Mouse (Mus musculus): ENCODE data around the gene Ppard.
"Not testable (repeated sequence)": the region's sequence is repeated elsewhere in the genome, so short reads cannot be mapped to it uniquely, and the experiment has no call there.

The Ppard gene

DNA sequence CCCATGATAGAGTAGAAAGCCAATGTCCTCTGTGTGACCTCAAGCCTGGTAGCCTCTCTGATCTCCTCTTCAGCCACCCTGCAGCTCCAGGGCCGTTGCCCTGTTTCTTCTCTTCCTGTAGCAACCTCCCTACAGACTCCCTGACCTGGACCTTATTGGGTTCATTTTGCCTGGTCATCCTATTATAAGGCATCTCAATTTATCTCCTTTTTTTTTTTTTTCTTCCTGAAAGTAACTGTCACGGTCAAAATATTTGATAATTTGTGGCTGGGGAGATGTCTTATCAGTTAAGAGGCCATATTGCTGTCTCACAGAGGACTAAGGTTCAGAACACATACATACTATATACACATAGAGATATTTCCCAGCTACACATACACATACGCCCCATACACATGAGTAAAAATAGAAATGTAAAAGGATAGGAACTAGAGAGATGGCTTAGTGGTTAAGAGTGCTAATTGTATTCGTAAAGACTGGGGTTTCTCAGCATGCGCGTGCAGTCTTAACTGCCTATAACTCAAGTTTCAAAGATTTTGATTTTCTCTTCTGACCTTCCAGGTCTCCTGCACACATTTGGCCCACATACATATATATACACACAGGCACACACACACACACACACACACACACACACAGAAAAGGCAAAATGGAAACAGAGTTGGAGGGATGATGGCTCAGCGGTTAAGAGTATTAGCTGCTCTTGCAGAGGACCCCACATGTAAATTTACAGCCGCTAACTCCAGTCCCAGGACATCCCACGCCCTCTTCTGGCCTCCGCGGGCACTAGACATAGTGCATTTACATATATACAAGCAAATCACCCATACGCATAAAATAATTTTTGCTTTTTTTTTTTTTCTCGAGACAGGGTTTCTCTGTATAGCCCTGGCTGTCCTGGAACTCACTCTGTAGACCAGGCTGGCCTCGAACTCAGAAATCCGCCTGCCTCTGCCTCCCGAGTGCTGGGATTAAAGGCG lies 80.0 kb downstream of the Ppard start:
- in situ Hi-C loops (cut with MboI; ENCODE audit: low sequenced_read_pairs), result no loop called here

DNA sequence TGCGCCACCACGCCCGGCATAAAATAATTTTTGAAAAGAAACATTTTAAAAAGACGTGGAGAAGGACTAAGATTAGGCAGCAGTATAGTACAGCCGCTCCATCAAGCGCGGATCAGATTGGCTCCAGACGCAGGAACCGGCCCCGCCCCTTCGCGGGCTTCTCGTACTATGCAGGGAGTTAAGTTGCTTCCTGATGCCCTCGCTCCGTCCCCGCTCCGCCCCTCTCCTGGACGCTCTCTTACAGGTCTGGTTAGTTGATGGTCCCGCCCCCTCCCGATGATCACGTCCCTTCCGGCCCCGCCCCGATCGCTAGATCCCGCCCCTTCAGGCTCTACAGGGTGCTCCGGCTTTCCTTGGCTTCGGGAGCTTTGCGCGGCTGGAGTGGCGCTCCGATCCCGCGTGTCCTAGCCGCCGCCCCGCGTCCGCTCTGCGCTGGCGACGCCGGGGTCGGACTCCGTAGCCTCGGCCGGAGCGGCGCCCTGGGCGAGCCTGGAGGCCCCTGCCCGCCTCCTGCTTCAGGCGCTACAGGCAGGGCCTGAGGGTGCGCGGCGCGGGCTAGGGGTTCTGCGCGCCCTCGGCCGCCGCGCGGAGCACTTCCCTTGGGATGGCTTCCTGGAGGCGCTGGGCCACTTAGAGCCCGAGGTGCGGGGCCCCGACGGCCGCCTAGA lies 80.8 kb downstream of the Ppard start, which contains the start of gene Fance:
Gene Fance (plus strand): TSS at position 308 of the 668 bp plus-strand sequence.
- in situ Hi-C loops (cut with MboI; ENCODE audit: low sequenced_read_pairs), result no loop called here

DNA sequence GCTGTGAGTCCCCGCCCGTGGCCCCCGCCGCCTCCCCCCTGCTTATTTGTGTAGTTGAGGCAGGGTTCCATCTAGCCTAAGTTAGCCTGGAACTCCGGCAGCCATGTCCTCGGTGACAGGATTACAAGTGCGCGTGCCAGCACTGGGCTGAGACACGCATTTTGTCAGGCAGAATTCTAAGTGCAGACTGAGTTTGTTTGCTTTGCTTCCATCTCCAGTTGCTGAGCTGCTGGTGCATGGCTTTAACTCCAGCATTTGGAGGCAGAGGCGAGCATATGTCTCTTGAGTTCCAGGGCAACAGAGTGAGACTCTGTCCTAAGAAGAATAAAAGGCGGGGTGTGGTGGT lies 81.4 kb downstream of the Ppard start:
- in situ Hi-C loops (cut with MboI; ENCODE audit: low sequenced_read_pairs), result no loop called here

DNA sequence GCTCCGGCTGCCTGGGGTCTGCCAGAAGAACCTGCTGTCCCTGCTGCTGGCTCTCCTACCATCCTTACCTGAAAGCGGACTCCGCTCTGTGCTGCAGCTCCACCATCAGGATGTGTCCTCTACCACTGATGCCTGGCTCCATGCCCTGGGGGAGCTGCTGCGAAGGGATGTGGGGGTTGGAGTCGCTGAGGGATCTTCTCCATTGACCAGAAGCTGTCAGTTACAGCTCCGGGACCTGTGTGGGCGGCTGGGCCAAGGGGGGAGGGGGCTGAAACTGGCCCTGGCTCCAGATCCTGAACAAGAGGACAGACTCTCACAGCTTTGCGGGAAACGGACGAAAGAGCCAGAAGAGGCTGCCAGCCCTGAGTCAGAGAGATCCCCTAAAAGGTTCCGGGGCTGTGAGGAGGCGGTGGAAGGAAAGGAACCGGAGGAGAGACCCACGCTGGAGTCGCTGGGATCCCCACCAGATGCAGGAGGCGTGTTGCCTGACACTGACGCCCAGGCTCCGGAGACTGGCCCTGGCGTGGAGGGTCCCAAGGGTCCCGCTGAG lies 83.2 kb downstream of the Ppard start:
- in situ Hi-C loops (cut with MboI; ENCODE audit: low sequenced_read_pairs), result no loop called here

DNA sequence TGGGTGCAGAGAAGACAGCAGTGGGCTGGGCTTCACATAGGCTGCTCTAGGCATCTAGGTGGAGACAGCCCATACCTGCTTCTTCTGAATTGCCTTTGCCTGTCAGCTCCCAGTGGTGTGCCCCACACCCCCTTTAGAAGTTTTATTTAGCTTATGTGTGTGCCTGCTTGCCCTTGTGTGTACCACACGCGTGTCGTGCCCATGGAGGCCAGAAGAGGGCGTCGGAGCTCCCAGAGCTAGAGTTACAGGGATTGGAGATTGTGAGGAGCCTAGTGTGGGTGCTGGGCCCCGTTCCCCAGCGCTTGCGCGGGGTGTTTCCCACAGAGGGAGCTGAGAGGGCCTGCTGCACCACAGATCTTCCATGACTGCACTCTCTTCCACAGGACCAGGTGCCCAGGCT lies 84.0 kb downstream of the Ppard start:
- in situ Hi-C loops (cut with MboI; ENCODE audit: low sequenced_read_pairs), result no loop called here

DNA sequence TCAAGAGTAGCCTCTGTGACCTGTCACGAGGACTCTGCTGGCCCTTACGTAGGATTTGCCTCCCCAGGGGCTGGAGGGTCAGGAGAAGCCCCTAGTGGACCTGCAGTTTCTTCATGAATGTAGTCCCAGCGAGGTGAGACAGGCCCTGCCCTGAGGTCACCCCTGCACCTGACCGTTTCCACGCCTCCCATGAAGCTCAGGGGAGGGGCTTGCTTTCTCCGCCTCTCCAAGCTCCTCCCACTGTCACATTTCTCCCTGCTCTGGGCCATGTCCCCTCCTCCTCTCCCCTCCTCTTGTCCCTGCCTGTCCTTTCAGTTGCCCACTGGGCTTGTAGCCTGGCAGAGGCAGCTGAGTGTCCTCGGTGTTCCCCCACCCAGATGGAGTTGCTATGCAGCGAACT lies 84.6 kb downstream of the Ppard start:
- in situ Hi-C loops (cut with MboI; ENCODE audit: low sequenced_read_pairs), result no loop called here

DNA sequence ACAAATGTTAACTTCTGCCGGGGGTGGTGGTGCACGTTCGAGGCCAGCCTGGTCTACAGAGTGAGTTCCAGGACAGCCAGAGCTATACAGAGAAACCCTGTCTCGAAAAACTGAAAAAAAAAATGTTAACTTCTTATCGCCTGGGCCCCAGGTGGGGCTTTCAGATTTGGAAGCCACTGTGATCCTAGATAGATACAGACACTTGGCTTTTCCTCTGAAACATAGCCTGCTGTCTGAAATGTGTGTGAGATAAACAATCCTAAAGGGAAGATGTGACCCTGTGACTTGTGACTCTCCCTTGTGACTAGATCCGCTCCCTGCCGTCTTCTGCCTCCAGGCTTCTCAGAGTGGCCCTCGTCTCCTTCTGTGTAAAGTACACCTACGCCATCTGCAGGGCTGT lies 85.2 kb downstream of the Ppard start:
- in situ Hi-C loops (cut with MboI; ENCODE audit: low sequenced_read_pairs), result no loop called here

DNA sequence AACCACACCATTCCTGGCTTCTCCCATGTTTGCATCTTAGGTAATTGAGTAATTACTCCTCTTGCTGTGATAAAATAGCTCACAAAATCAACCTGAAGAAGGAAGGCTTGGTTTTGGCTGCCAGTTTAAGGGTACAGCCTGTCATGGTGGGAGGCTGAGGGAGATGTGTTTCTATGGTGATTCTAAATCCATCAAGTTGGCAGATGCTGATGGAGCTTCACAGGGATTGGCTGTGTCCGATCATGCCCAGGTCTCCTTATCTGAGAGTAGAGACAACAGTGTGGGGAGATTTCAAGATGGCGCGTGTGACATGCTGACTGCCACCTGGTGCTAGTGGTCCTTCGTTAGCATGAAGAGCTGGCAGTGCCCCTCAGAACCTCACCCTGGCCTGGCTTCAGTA lies 89.2 kb downstream of the Ppard start:
- in situ Hi-C loops (cut with MboI; ENCODE audit: low sequenced_read_pairs), result no loop called here

DNA sequence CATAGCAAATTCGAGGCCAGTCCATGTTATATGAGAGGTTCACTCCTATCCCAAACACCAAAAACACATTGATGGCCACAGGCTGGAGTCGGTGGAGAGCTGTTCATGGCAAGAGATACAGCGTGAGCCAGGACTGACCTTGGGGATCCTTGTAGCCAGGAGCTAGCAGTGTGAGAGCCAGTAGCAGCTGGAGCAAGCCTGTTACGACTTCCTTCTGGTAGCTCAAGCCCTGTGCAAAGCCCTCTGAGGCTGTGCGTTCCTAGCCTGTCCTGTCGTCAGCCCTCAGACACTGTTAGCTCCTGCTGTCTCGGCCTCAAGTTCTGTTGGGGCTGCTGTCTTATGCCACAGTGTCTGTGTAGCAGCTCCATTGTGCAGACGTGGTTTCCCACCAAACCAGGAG lies 91.3 kb downstream of the Ppard start:
- in situ Hi-C loops (cut with MboI; ENCODE audit: low sequenced_read_pairs), result no loop called here

DNA sequence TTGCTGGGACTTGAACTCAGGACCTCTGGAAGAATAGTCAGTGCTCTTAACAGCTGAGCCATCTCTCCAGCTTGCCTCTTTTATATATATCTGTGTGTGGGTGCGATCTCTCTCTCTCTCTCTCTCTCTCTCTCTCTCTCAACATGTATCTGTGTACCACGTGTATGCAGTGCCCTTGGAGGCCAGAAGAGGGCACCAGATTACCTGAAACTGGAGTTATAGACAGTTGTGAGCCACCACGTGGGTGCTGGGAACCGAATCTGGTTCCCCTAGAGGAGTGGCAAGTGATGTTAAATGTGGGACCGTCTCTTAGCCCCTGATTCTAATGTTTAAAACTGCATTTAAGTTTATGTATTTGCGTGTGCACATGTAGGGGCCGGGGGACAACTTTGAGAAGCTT lies 91.9 kb downstream of the Ppard start:
- in situ Hi-C loops (cut with MboI; ENCODE audit: low sequenced_read_pairs), result not testable (repeated sequence)

DNA sequence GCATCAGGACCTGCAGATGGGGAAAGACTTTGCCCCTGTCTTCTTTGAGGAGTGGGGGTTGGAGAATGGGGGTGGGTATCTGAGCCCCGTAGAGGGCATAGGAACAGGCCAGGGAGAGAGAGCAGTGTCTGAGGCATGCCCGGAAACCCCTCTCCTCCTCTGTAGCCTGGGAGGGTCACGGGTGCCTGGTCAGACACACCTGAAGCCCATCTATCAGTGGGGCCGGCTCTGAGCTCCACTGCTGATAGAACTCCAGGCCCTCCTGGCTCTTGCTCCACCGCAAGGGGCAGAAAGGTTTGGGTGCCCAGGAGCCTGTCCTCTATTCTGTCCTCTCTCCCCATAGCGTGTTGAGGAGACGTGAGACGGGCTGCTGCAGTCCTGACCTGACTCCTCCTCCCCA lies 93.3 kb downstream of the Ppard start:
- in situ Hi-C loops (cut with MboI; ENCODE audit: low sequenced_read_pairs), result no loop called here

DNA sequence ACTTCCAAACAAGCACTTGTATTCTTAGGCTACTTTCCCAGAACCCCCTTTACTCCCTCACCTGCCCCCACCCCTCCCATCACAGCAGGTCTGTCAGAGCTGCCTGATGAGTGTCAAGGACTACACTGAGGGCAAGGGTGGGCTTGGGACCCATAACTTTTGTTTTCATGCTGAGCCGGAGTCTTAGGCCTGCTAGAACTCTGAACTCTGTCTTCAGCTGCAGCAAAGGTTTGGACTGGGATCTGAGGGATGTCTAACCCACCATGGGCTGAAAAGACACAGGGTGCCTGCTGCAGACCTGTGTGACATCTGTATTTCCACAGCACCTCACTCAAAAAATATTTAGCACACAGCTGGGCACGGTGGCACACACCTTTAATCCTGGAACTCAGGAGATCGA lies 94.5 kb downstream of the Ppard start:
- in situ Hi-C loops (cut with MboI; ENCODE audit: low sequenced_read_pairs), result no loop called here

DNA sequence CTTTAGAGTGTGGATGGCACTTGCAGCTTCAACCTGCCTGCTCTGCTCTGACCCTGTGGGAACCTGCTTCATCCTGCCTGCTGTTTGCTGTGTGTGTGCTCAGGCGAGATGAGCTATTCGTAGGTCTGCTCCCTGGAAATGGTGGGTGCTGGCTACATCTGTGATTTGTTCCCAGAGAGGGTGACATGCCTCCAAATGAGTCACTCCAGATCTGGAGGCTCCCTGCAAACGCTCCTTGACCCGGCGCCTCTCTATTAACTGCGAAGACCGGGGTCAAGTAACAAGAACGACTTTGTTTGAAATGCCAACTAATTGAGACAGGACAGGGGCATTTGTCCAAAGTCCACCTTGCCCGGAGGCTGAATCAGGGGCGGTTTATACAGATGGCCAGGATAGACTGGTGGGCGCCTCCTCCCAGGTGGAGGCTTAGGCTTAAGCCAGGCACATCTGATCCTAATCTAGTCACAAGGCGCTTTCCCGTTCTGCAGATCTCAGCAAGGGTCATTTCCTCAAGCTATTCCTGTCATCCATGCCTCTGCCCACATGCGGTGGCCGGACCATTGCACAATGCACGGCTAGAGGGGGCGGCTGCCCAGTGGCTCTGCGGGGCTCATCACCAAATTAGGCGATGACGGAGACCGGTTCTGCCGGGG lies 95.3 kb downstream of the Ppard start:
- in situ Hi-C loops (cut with MboI; ENCODE audit: low sequenced_read_pairs), result no loop called here

DNA sequence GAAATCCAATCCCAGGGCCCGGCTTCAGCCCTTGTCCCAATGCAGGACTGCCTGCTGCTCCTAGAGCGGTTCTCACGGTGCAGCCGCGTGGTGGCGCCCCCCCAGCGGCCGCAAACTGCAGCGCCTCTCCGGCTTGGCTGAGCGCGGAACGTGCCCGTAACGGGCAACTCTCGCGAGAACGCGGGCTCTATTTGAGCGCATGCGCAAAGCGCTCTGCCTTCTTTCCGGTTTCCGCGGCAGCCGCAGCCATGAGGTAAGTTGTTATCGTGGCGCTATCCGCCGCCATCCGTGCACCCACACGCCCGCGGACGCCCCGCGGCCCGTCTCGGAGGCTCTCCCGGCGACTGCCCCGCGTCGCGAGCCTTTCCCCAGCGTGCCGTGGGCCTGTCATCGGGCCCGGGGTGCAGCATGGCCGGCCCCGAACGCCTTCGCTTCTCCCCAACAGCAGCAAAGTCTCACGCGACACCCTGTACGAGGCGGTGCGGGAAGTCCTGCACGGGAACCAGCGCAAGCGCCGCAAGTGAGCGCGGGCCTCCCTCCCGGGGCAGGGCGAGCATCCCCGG lies 95.9 kb downstream of the Ppard start, which contains the start of gene Rpl10a:
Gene Rpl10a (plus strand): TSS at position 106 of the 563 bp plus-strand sequence.
- in situ Hi-C loops (cut with MboI; ENCODE audit: low sequenced_read_pairs), result no loop called here

DNA sequence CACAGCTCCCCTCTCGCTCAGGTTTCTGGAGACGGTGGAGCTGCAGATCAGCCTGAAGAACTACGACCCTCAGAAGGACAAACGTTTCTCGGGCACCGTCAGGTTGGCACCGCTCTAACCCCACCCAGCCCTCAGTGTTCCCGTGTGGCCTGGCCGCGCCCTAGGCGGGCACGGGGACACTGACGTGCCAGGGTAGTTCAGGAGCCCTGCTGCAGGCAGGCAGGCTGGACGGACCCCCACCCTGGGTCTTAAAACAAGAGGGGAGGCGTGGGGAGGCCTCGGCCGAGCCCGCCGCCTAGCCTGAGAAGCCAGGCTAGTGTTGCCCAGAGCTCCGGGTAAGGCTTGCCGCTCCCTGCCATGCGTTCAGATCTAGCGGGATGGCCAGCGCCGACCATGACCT lies 96.4 kb downstream of the Ppard start:
- in situ Hi-C loops (cut with MboI; ENCODE audit: low sequenced_read_pairs), result no loop called here

DNA sequence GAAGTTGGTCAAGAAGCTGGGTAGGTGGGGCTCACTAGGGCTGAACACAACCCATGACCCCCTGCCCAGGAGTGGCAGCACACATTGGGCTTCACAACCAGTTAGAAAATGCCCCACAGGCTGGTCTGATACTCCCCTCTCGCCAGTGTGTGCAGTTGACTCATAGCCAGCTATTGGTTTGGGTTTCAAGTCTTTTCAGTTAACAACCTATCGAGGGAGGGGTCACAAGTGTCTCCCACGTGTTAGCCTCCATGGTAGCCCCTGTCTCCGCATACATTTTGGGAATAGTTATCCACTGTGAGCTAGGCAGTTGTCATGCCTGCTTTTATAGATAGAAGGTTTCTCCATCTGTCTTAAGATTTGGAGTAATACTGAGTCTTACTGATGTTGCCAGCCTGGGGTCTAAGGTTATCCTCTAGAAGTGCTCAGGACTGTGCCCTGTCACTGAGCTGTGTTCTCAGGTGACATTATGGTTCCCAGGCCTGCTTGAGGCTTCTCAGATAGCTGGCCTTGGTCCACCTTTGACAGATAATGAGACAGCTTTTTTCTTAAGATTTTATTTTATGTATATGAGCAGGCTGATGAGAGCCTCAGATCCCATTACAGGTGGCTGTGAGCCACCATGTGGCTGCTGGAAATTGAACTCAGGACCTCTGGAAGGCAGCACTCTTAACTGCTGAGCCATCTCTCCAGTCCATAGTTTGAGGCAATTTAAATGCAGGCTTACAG lies 97.2 kb downstream of the Ppard start:
- in situ Hi-C loops (cut with MboI; ENCODE audit: low sequenced_read_pairs), result no loop called here

DNA sequence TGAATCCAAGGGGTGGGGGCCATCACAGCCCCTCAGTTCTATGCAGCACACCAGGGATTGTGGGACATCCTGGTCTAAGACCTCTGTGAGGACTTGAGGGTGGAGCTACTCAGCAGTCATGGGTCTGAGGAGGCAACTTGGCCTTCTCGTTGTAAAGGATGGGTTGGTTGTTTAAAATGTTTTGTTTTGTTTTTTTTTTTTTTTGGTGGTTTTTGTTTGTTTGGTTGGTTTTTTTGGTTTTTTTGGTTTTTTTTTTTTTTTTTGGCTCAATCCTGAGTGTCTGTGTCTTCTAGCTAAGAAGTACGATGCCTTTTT lies 97.7 kb downstream of the Ppard start:
- in situ Hi-C loops (cut with MboI; ENCODE audit: low sequenced_read_pairs), result no loop called here

DNA sequence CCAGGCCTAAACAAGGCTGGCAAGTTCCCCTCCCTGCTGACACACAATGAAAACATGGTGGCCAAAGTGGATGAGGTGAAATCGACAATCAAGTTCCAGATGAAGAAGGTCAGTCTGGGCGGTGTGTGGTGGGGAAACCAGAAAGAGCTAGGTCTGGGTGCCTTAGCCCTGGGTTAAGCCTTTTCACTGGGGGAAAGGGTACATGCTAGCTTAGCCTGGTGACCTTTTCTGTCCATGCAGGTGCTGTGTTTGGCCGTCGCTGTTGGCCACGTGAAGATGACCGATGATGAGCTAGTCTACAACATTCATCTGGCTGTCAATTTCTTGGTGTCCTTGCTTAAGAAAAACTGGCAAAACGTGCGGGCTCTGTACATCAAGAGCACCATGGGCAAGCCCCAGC lies 98.1 kb downstream of the Ppard start:
- in situ Hi-C loops (cut with MboI; ENCODE audit: low sequenced_read_pairs), result not testable (repeated sequence)

DNA sequence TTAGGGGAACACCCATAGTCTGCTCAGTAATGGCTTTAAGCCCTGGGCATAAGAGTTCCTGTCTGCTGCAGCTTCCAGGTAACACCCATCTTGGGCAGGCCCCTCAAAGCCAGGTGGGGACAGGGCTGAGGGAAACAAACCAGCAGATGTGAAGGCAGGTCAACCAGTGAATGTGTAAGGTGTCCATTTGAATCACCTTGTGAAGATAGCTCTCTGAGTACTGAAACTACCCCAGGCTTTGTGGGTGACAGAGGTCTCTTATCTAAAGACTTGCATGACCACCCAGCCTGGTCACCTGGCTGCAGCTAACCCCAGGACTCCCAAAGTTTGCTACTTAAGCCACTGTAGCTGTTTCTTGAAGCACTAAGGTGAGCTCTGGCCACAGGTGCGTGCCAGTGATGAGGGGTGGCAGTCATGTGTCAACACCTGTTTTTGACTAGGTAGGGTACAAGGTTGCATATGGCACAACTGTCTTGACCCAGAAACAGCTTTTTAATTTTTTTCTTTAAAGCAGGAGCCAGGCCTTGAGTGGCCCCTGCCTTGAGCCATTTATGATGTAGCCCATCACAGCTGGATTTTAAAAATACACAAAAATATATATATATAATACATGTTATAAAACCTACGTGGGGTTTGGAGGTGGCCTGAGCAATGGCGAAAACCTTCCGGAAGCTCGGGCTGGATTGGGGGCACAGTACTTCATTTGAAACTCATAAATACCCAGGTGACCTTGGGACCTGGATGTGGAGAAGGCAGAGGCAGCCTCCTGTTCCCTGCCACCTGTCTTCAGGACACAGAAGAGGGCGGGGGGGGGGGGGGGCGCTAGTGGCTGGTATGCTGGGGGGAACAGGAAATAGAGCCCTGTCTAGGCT lies 99.0 kb downstream of the Ppard start:
- in situ Hi-C loops (cut with MboI; ENCODE audit: low sequenced_read_pairs), result no loop called here

All from CH12F3 (cell line).